Mouse (Mus musculus) midbrain, embryonic 13.5 days (tissue): ENCODE measurements at regions not wholly inside any gene's neighbourhood (a gene's known extent, or its start where the extent isn't known, plus 50 kb on each side); places are given as distances from the start of the nearest gene placed in this dataset.

Experiments used
- ATAC-seq: fragments of 200-750 bp; cut with Nextera tagmentation; 2 replicates; pipeline ENCODE4 v1.8.0; 2017; ENCODE audit warnings: mild to moderate bottlenecking, moderate TSS enrichment, moderate library complexity
- H3K27ac ChIP-seq: fragments of 300-500 bp; sonication (generic); 2 replicates; pipeline ENCODE4 v1.5.1; 2015; ENCODE audit warnings: inconsistent platforms, mild to moderate bottlenecking, moderate library complexity
- H3K27me3 ChIP-seq: fragments of 300-500 bp; sonication (generic); 2 replicates; pipeline ENCODE4 v1.6.1; 2015; ENCODE audit warnings: mild to moderate bottlenecking, inconsistent platforms
- H3K36me3 ChIP-seq: fragments of 300-500 bp; sonication (generic); 2 replicates; pipeline ENCODE4 v1.6.1; 2015; ENCODE audit warnings: mild to moderate bottlenecking, inconsistent platforms
- H3K4me1 ChIP-seq: fragments of 300-500 bp; sonication (generic); replicated peaks from 2 replicates; pipeline ENCODE4 v1.6.1; 2015; ENCODE audit warnings: inconsistent platforms
- H3K4me2 ChIP-seq: fragments of 300-500 bp; sonication (generic); replicated peaks from 2 replicates; pipeline ENCODE4 v1.6.1; 2015; ENCODE audit warnings: moderate library complexity, mild to moderate bottlenecking, inconsistent platforms
- H3K4me3 ChIP-seq: fragments of 300-500 bp; sonication (generic); replicated peaks from 2 replicates; pipeline ENCODE4 v1.5.1; 2015; ENCODE audit warnings: mild to moderate bottlenecking, inconsistent platforms
- H3K9ac ChIP-seq: fragments of 300-500 bp; sonication (generic); replicated peaks from 2 replicates; pipeline ENCODE4 v1.6.1; 2015; ENCODE audit warnings: mild to moderate bottlenecking, inconsistent platforms
- H3K9me3 ChIP-seq: fragments of 300-500 bp; sonication (generic); 2 replicates; pipeline ENCODE4 v1.6.1; 2016; ENCODE audit warnings: mild to moderate bottlenecking, inconsistent platforms
- WGBS: fragments of 180-500 bp; shearing (Covaris S2); methylation state at CpG from one replicate; pipeline ENCODE4 v1.1.7; 2015; 5-methylcytosine and 5-hydroxymethylcytosine counted together

GRCm38 (mm10) chr14:13732731-13733697 lies 62.3 kb downstream of the Sntn start:
- no peak overlapping the region for H3K4me3 ChIP-seq
- no peak overlapping the region for H3K9ac ChIP-seq
- peak; percentile 83 for ATAC-seq
- H3K27ac ChIP-seq: no peak overlapping the region
- no peaks in the 10 kb centered on the region for H3K36me3 ChIP-seq
- H3K9me3 ChIP-seq: no peaks in the 10 kb centered on the region
- H3K4me2 ChIP-seq: no peak overlapping the region
- no peaks in the 10 kb centered on the region for H3K4me1 ChIP-seq
- 58% methylated on average over 8 of the region's 8 CpGs for WGBS
- no peaks in the 10 kb centered on the region for H3K27me3 ChIP-seq
